Mouse (Mus musculus) T-helper 2 cell (primary cell): Measurements from ENCODE around the gene Calhm5.

Source experiments
- in situ Hi-C: fragments of 300-600 bp; cut with MboI, MseI; formaldehyde crosslinking; loops from one replicate; pipeline ENCODE4 v1.15.1; 2025; ENCODE audit warnings: high pct_unique_total_duplicates

Calhm5 gene

GRCm38 (mm10) chr10:34096418-34096883 is at the start of gene Calhm5:
Calhm5 (minus strand) TSS chr10:34096519.
- in situ Hi-C loops = no loop called here

DNA sequence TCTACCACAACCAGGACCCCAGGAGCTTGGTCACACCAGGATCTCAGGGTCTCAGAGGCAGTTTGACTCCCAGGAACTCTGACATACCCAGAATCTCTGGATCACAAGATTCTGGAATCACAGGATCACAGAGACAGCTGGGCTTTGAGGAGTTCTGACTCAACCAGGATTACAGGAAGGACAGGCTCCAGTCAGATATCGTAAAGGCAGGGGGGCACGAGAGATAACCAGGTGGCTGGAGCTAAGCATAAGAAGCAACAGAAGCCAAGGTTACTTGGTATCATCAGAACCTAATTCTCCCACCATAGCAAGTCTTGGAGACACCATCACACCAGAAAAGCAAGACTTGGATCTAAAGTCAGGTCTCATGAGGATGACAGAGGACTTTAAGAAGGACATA is 45.4 kb upstream of the Calhm5 start:
- in situ Hi-C loops = no loop called here

DNA sequence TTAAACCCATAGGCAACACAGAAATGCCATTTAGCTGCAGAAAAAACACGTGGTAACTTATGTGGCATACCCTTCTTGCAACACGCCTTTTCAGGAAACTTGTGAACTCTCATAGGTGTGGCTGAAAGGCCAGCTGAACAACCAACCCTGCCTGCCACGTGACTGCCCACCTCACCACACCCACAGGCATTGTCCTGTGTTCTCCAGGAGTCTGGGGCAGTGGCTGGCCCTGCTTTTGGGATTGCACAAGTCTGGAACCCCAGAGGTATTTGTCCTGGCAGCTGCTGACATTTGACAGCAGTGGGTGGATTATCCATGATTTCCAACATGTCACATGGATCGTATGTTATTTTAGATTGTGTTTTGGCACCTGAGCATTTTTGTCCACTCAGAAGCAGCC is 43.4 kb upstream of the Calhm5 start:
- in situ Hi-C loops = no loop called here

- in situ Hi-C loops = no loop called here
Measured at GRCm38 (mm10) chr10:34138027-34138426, 41.7 kb upstream of the Calhm5 start.

DNA sequence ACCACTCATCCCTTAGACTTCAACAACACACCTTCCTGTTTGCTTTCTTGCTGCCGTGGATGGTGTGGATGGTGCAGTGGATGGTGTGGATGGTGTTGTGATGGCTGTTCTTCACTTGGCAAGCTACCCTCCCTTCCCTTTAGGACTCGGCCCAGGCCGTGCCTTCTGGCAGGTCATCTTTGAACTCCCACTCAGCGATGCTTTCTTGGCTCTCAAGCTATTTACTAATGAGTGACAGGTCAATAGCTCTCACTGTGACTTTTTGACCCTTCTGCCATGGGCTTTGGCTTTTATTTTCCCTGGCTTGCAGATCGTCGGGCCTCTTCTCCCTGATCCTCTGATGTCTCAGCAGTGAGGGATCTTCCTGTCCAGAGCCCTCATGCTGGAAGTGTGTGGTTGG is 40.1 kb upstream of the Calhm5 start:
- in situ Hi-C loops = no loop called here

- in situ Hi-C loops = no loop called here
Measured at GRCm38 (mm10) chr10:34131356-34131755, 35.0 kb upstream of the Calhm5 start.

DNA sequence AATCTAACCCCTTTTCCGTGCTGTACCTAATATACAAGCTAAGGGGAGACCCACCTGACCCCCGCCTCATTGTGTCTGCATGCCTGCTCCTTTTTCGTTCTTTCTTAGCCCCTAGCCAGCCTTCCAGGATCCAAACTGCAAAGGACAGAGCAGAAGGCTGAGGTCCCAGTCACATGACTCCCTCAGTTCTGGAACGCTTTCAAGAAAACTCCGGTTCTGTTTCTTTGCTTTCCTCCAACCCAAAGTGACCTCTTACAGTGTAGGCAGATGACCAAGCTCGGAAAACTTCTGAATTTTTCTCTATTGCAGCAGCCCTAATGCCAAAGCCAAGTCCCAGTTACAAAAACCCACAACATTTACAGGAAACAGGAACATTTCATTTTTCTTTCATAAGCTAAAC is 32.1 kb upstream of the Calhm5 start:
- in situ Hi-C loops = no loop called here

DNA sequence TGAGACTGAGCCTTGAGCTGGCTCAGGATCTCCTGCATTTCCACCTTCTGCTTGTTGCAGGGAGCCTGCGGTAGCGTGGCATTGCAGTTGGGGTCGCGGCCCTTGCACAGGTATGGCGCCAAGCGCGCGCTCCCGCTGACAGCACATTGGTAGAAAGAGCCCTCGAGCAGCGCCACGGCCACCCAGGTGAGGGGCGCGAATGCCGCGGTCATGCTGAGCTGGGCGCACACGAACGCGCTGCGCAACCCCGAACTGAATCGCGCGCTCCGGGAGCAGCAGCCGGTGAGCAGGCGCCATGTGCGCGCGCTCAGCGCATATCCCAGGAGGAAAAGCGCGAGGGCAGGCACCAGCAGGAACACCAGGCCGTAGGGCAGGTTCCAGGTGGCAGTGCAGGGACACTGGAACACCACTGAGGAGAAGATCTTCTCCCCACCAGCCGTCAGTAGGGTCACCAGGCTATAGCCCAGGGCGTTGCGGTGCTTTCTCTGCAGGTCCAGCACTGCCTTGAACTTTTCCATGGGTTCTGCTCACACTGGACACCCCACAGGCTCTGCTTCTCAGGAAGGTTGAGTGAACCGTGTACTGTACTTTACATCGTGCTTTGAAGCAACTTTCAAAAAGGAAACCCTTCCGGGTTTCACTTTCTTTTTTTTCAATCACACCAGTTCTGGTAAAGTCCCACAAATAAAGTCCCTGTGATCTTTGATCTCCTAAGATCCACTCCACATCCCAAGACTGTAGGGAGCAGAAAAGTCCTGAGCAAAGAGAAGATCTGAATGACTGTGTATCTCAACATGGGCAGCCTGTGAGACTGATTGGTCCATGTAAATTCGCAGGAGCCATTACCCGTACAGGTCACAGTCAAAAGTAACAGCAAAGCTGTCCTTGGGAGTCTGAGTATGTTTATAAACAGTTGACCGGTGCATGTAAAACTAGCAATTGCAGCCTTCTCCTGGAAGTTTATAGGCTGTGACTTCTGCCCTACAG is 31.4 kb upstream of the Calhm5 start, which contains the start of gene Calhm6:
Gene Calhm6 (minus strand): TSS at position 593 of the 987 bp plus-strand sequence.
- in situ Hi-C loops = no loop called here

DNA sequence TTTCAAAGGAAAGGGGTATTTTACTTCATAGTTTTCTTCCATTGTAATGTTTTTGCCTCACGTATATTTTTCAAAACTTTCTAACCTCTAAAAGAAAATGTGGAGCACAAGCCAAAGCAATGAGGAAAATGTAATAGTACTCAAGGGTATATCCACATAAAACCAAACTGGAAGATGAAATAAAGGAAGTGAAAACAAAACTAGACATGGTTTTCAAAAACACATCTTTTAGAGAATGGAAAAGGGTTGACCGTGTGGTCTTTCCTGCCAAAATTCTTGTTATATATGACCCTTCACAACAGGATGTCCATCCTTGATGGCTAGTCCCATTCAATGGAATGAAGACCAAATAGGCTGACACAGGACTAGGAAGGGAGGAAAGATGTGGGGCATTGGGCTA is 22.1 kb upstream of the Calhm5 start:
- in situ Hi-C loops = no loop called here

- in situ Hi-C loops = no loop called here
Measured at GRCm38 (mm10) chr10:34117770-34118169, 21.5 kb upstream of the Calhm5 start.

- in situ Hi-C loops = no loop called here
Measured at GRCm38 (mm10) chr10:34117131-34117530, 20.8 kb upstream of the Calhm5 start.

DNA sequence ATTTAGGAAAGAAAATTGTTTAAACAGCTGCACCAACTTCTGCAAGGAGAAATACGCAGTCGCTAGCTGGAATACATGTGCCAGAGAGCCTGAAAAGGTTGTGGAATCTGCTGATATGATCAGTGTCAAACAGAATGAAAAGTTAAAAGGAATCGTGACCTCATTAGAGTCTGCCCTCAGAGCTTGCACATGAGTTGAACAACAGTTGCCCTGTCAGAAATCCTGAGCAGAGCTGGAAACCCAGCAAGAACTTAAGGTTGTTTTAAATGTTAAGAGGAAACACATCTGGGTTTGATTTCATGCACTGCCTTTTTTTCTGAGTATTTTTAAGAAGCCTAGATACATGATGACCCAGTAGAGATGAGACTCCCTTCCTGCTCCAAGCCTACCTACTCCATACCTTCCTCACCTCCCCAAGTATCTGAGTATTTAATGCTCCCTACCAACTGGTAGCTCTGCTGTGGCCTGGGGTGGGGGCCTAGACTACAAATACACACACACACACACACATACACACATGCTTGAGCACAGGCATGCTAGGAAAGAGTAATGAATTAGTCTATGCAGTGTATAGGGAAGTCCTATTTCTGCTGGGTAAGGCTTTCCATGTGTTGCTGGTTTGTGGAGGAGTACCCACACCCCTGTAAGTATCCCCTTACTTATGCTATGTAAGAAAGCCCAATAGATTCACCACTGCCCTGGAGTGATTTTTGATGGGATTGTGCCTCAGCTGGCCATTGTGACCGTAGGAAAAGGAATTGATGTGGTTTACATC is 15.8 kb upstream of the Calhm5 start:
- in situ Hi-C loops = no loop called here

DNA sequence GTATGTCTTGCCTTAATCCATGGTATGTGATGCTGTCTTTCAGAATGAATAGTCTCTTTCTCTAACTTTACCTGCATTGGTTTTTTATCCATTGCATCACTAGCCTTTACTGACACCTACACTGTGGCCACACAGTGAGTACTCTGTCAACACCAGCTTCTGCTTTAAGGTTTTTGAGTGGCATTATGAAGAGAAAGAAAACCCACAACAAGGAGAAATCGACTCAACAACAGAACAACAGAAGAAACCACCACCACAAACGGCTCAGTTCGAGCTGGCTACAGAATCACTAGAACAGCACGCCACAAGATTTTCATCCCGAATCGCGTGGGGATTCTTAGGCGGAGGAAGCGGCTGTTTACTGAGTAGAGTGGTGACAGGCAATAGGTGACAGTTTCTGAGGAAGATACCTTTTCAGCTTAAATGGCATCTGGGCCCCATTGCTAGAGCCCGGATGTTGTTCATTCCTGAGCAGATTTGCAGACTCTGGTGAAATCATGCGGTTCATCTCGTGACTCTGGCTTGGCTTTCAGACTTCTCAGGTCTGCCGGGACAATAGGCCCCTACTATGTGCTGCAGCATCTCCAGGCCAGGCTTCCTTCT is 14.6 kb upstream of the Calhm5 start:
- in situ Hi-C loops = no loop called here

DNA sequence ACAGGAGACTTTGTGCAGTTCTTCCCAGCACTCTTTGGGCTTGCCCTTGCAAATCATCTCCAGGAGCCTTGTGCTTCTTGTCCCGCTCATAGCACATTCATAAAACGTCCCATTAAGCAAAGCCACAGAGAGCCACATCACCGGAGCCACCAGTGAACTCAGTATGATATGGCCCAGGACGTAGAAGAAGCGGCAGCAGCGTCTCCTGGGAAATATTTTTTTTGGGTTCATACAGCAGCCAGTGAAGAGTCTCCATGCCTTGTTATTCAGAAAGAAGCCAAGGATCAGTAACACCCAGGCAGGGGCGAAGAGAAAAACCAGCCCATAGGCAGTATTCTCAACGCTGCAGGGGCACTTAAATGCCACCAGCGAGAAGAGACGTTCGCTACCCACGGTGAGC is 355 bp downstream of the Calhm5 start:
- in situ Hi-C loops = no loop called here

- in situ Hi-C loops = no loop called here
Measured at GRCm38 (mm10) chr10:34095147-34095546, 1.2 kb downstream of the Calhm5 start.

- in situ Hi-C loops = no loop called here
Measured at GRCm38 (mm10) chr10:34091888-34092287, 4.4 kb downstream of the Calhm5 start.

DNA sequence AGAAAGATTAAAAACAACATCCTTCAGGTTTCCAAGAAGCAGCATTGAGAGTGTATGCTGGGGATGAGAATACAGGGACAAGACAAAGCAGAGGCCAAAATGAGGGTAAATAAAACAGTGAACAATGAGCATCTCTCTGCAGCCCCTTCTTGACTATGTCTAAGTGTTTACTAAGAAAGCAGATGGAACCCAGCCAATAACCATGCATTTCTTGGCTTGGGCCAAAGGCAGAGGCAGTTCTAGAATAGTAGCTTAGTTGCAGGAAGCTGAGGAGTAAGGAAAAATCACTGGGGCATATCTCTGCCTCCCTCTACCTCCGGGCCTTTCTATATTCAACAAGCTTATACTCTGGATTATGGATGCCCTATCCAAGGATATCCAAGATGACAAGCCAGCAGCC is 5.8 kb downstream of the Calhm5 start:
- in situ Hi-C loops = no loop called here

DNA sequence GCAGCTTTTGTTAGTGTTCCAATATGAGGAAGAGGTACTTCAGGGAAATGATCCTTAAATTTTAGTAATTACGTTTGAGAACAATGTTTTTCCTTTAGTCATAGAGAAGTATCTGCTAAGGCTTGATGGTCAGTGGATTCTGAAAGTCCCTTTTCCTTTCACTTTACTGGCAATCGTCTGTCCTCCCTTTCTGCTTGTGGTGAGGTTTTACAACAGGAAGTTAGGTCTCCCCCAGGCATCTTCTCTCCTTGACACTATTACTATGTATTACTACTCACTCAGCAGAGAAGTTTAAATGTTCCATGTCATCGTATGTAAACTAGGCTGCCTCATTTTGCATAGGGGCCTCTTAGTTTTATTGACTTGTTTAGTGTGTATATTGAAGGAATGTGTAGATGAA is 6.8 kb downstream of the Calhm5 start:
- in situ Hi-C loops = no loop called here

GRCm38 (mm10) chr10:34088515-34088914 is 7.8 kb downstream of the Calhm5 start:
- in situ Hi-C loops = no loop called here

- in situ Hi-C loops = no loop called here
Measured at GRCm38 (mm10) chr10:34086514-34086913, 9.8 kb downstream of the Calhm5 start.

DNA sequence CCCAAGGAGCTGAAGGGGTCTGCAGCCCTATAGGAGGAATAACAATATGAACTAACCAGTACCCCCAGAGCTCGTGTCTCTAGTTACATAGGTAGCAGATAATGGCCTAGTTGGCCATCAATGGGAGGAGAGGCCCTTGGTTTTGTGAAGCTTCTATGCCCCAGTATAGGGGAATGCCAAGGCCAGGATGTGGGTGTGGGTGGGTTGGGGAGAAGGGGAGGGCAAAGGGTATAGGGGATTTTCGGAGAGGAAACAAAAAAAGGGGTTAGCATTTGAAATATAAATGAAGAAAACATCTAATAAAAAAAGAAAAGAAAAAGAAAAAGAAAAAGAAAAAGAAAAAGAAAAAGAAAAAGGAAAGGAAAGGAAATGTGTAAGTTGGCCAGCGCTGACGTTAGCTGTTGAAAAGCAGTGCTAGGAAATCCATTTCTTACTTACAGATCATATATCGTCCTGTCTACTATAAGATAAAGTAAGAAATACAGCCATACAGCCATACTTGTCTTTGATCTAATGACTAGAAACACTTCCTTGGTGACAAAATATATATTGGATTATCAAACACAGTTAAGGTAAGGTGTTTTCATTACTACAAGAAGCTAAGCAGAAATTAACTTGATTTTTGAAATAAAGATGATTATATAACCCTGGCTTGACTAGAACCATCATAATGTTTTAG is 21.7 kb downstream of the Calhm5 start:
- in situ Hi-C loops = no loop called here
